Mouse (Mus musculus) ovary, postnatal 36 days (tissue): Measurements from ENCODE around the gene Ubqlnl.

Experiments used
- DNase-seq: peaks from one replicate; pipeline ENCODE4 v3.0.0; 2022; ENCODE audit warnings: low spot score, mixed read lengths

Gene Ubqlnl

GRCm38 (mm10) chr7:104150456-104150855 is at the start of gene Ubqlnl:
Gene Ubqlnl, minus strand, starts transcription at chr7:104150556.
- DNase-seq, result no peak

GRCm38 (mm10) chr7:104199822-104200221 is 49.5 kb upstream of the Ubqlnl start:
- peak; percentile 62 for DNase-seq

GRCm38 (mm10) chr7:104195885-104196284 is 45.5 kb upstream of the Ubqlnl start, which contains the start of gene Olfr649:
Gene Olfr649, minus strand, starts transcription at chr7:104195985.
- no peak for DNase-seq

- DNase-seq, result no peak
Observed at GRCm38 (mm10) chr7:104191275-104191674, 40.9 kb upstream of the Ubqlnl start.

GRCm38 (mm10) chr7:104183292-104183691 is 32.9 kb upstream of the Ubqlnl start, which contains the start of gene Olfr648:
Gene Olfr648, minus strand, starts transcription at chr7:104183392.
- DNase-seq, result no peak

- DNase-seq, result no peak
Observed at GRCm38 (mm10) chr7:104179074-104179473, 28.7 kb upstream of the Ubqlnl start.

- DNase-seq, result no peak
Observed at GRCm38 (mm10) chr7:104178422-104179054, 28.2 kb upstream of the Ubqlnl start.

- no peak for DNase-seq
Observed at GRCm38 (mm10) chr7:104175085-104175484, 24.7 kb upstream of the Ubqlnl start.

GRCm38 (mm10) chr7:104169634-104170204 is 19.4 kb upstream of the Ubqlnl start:
- no peak for DNase-seq

- DNase-seq, result no peak
Observed at GRCm38 (mm10) chr7:104167105-104167504, 16.7 kb upstream of the Ubqlnl start.

- DNase-seq, result no peak
Observed at GRCm38 (mm10) chr7:104143179-104143578, 7.2 kb downstream of the Ubqlnl start, which contains the start of gene Ubqln3. Gene Ubqln3, minus strand, starts transcription at chr7:104143279.

- no peak for DNase-seq
Observed at GRCm38 (mm10) chr7:104137305-104137704, 13.1 kb downstream of the Ubqlnl start, which contains the start of gene Olfr643. Gene Olfr643, minus strand, starts transcription at chr7:104137405.

GRCm38 (mm10) chr7:104129726-104130125 is 20.6 kb downstream of the Ubqlnl start, which contains the start of gene Ubqln5:
Gene Ubqln5, minus strand, starts transcription at chr7:104129826.
- no peak for DNase-seq

GRCm38 (mm10) chr7:104104757-104104972 is 45.7 kb downstream of the Ubqlnl start, which contains the start of gene Olfr646:
Gene Olfr646, plus strand, starts transcription at chr7:104104873.
- DNase-seq, result no peak

GRCm38 (mm10) chr7:104103913-104104756 is 46.2 kb downstream of the Ubqlnl start:
- DNase-seq, result no peak
